Mouse (Mus musculus) CH12.LX (cell line): ENCODE results near the gene Stx11. TPM values are rescaled to one million over a fixed set of nuclear protein-coding genes. Genes with fewer than 3 reads are reported as not detected.

ENCODE experiments used
- DNase-seq: peaks from one replicate; pipeline ENCODE4 v3.0.0-alpha.2; 2013; ENCODE audit errors: extremely low read depth
- H3K27ac ChIP-seq: 2 replicates; pipeline ENCODE4 v1.5.1; 2012; ENCODE audit warnings: low read depth, mild to moderate bottlenecking, control low read depth, moderate library complexity; ENCODE audit not compliant: insufficient read depth
- H3K27me3 ChIP-seq: replicated peaks from 2 replicates; pipeline ENCODE3; 2012; ENCODE audit warnings: inconsistent platforms
- H3K36me3 ChIP-seq, 2 experiments: replicated peaks in 1 of 2; 2 replicates each; pipeline versions ENCODE3 to v1.6.1; 2012; ENCODE audit warnings: inconsistent platforms in 1 of 2, low read length in 1 of 2, mild to moderate bottlenecking in 1 of 2, mixed read lengths in 1 of 2, moderate library complexity in 1 of 2; ENCODE audit not compliant: control insufficient read depth in 1 of 2, insufficient read depth in 1 of 2
- H3K4me1 ChIP-seq, 2 experiments: 2 replicates each; pipeline ENCODE4 v1.6.1; 2012; ENCODE audit warnings: inconsistent platforms in 1 of 2, moderate library complexity in 1 of 2; ENCODE audit not compliant: insufficient read depth in 2 of 2, control insufficient read depth in 1 of 2
- H3K4me2 ChIP-seq: 2 replicates; pipeline ENCODE4 v1.6.1; 2012; ENCODE audit warnings: low read depth, mild to moderate bottlenecking, control low read depth; ENCODE audit not compliant: poor library complexity, insufficient read depth, severe bottlenecking
- H3K4me3 ChIP-seq, 3 experiments: fragments of 150-350 bp in 1 of 3; sonication (generic) in 1 of 3; replicated peaks in 1 of 3; 2 replicates each; pipeline versions ENCODE3 to v1.5.1; 2011 to 2012; ENCODE audit warnings: low read depth in 2 of 3, low read length in 2 of 3, mild to moderate bottlenecking in 2 of 3, moderate library complexity in 2 of 3, control low read depth in 1 of 3, improper control_type of control experiment in 1 of 3, inconsistent platforms in 1 of 3, mixed read lengths in 1 of 3; ENCODE audit not compliant: poor library complexity in 1 of 3
- H3K79me2 ChIP-seq: replicated peaks from 2 replicates; pipeline ENCODE4 v1.6.1; 2012; ENCODE audit warnings: mild to moderate bottlenecking, moderate library complexity; ENCODE audit not compliant: control insufficient read depth, poor library complexity, insufficient read depth, severe bottlenecking; ENCODE audit errors: extremely low read depth
- H3K9ac ChIP-seq: 2 replicates; pipeline ENCODE4 v1.6.1; 2012; ENCODE audit warnings: low read depth, mild to moderate bottlenecking, control low read depth, moderate library complexity; ENCODE audit not compliant: insufficient read depth
- H3K9me3 ChIP-seq: replicated peaks from 2 replicates; pipeline ENCODE3; 2012; ENCODE audit warnings: low read length, inconsistent platforms, mixed read lengths
- CTCF ChIP-seq, 2 experiments: IDR thresholded peaks in 1 of 2; conservative IDR thresholded peaks in 1 of 2; 2 replicates each; pipeline ENCODE4 v1.5.1; 2011 to 2012; ENCODE audit warnings: low read depth in 2 of 2, low read length in 2 of 2, improper control_type of control experiment in 1 of 2, inconsistent platforms in 1 of 2, mild to moderate bottlenecking in 1 of 2, moderate library complexity in 1 of 2
- EP300 ChIP-seq: IDR thresholded peaks from 2 replicates; pipeline ENCODE4 v1.6.1; 2011; ENCODE audit warnings: low read length, improper control_type of control experiment
- GABPA ChIP-seq: IDR thresholded peaks from 2 replicates; pipeline ENCODE4 v1.6.1; 2012; ENCODE audit warnings: low read depth, low read length, improper control_type of control experiment, inconsistent platforms; ENCODE audit not compliant: insufficient replicate concordance
- HCFC1 ChIP-seq: IDR thresholded peaks from 2 replicates; pipeline ENCODE4 v1.6.1; 2012; ENCODE audit warnings: low read depth, mild to moderate bottlenecking, inconsistent platforms, low read length, improper control_type of control experiment
- JUN ChIP-seq: IDR thresholded peaks from 2 replicates; pipeline ENCODE4 v1.6.1; 2011; ENCODE audit warnings: low read depth, mild to moderate bottlenecking, low read length, improper control_type of control experiment, moderate library complexity; ENCODE audit not compliant: insufficient read depth
- MAX ChIP-seq: IDR thresholded peaks from 2 replicates; pipeline ENCODE4 v1.6.1; 2011; ENCODE audit warnings: low read length, improper control_type of control experiment
- MEF2A ChIP-seq: IDR thresholded peaks from 2 replicates; pipeline ENCODE4 v1.6.1; 2014; ENCODE audit warnings: low read depth, mild to moderate bottlenecking, inconsistent platforms, low read length, improper control_type of control experiment, borderline replicate concordance
- PAX5 ChIP-seq: IDR thresholded peaks from 2 replicates; pipeline ENCODE4 v1.6.1; 2012; ENCODE audit warnings: low read length, inconsistent platforms, mixed read lengths
- POLR2A ChIP-seq: IDR thresholded peaks from 2 replicates; pipeline ENCODE4 v1.6.1; 2011; ENCODE audit warnings: low read depth, mild to moderate bottlenecking, improper control_type of control experiment, low read length
- POLR2AphosphoS2 ChIP-seq: IDR thresholded peaks from 2 replicates; pipeline ENCODE4 v1.6.1; 2011; ENCODE audit warnings: low read depth, low read length, improper control_type of control experiment
- RCOR1 ChIP-seq: conservative IDR thresholded peaks from 2 replicates; pipeline ENCODE4 v1.6.1; 2012; ENCODE audit warnings: low read depth, mild to moderate bottlenecking, inconsistent platforms, low read length, improper control_type of control experiment
- SIN3A ChIP-seq: IDR thresholded peaks from 2 replicates; pipeline ENCODE4 v1.6.1; 2012; ENCODE audit warnings: low read length, improper control_type of control experiment, inconsistent platforms
- TCF12 ChIP-seq: IDR thresholded peaks from 2 replicates; pipeline ENCODE4 v1.6.1; 2014; ENCODE audit warnings: low read depth, mild to moderate bottlenecking, inconsistent platforms, low read length, improper control_type of control experiment
- UBTF ChIP-seq: IDR thresholded peaks from 2 replicates; pipeline ENCODE4 v1.6.1; 2012; ENCODE audit warnings: low read depth, mild to moderate bottlenecking, inconsistent platforms, low read length, improper control_type of control experiment, moderate library complexity
- USF1 ChIP-seq: IDR thresholded peaks from 2 replicates; pipeline ENCODE4 v1.6.1; 2014; ENCODE audit warnings: low read depth, mild to moderate bottlenecking, inconsistent platforms, low read length, improper control_type of control experiment
- USF2 ChIP-seq: conservative IDR thresholded peaks from 2 replicates; pipeline ENCODE4 v1.6.1; 2011; ENCODE audit warnings: low read depth, low read length, improper control_type of control experiment
- ZC3H11A ChIP-seq: IDR thresholded peaks from 2 replicates; pipeline ENCODE4 v1.6.1; 2012; ENCODE audit warnings: low read depth, mild to moderate bottlenecking, inconsistent platforms, low read length, improper control_type of control experiment
- ZKSCAN1 ChIP-seq: IDR thresholded peaks from 2 replicates; pipeline ENCODE4 v1.6.1; 2012; ENCODE audit warnings: low read depth, inconsistent platforms, low read length, improper control_type of control experiment, borderline replicate concordance
- ZNF384 ChIP-seq: IDR thresholded peaks from 2 replicates; pipeline ENCODE4 v1.6.1; 2012; ENCODE audit warnings: low read depth, low read length, improper control_type of control experiment, inconsistent platforms
- dilution Hi-C: fragments of 300-500 bp; cut with MboI; formaldehyde crosslinking; loops from 2 replicates; pipeline ENCODE4 v1.14.3; 2020; ENCODE audit warnings: low sequenced_read_pairs; ENCODE audit not compliant: extremely low pct_unique_long_range_greater_than_20kb, extremely low pct_ligation_motif_present
- in situ Hi-C: fragments of 300-500 bp; cut with MboI; formaldehyde crosslinking; loops from 3 replicates; pipeline ENCODE4 v1.14.3; 2019; ENCODE audit warnings: low sequenced_read_pairs, low pct_ligation_motif_present, low pct_unique_long_range_greater_than_20kb, mixed read lengths
- polyA plus RNA-seq: library from polyadenylated mRNA; unstranded; fragments of >175 nt; gene quantifications from 2 replicates; pipeline ENCODE4 v1.2.1, GENCODE M21; 2012; ENCODE audit warnings: low read depth; ENCODE audit not compliant: insufficient read length
- total RNA-seq, 2 experiments: library from RNA; depleted of rRNA; stranded (reverse); fragments of 300-350 nt in 1 of 2; fragments of >200 nt in 1 of 2; gene quantifications; 2 replicates each; pipeline ENCODE4 v1.2.3; 2012 to 2014

Stx11 gene
- total and polyA plus RNA-seq, 3 experiments, result 22.2 to 49.8 (median 47.7) TPM

- dilution Hi-C loops (no loop called here), in situ Hi-C loops (no loop called here)
- Histone ChIP-seq H3K27me3 (no peaks in the 10 kb centered on the region), H3K27ac (no peak overlapping the region), H3K36me3 (no peaks in the 10 kb centered on the region), H3K4me2 (no peak overlapping the region), H3K79me2 (no peaks in the 10 kb centered on the region), H3K4me1 (peaks cover 4 to 6% of the 10 kb centered on the region in 2 experiments; a peak in 2 of 4 replicates), H3K4me3 (no peak overlapping the region), H3K9ac (no peak overlapping the region), H3K9me3 (peaks cover 12% of the 10 kb centered on the region)
- DNase-seq, result no peak
- TF ChIP-seq USF2, result no peak
- TF ChIP-seq EP300, result no peak
- no peak for TF ChIP-seq ZNF384
- TF ChIP-seq HCFC1, result no peak
- TF ChIP-seq CTCF (conservative IDR thresholded peaks at IDR 0.05 in 1 of 2, IDR thresholded peaks at IDR 0.05 in 1 of 2; ENCODE audit: low read depth in 2 of 2, low read length in 2 of 2), result no peak
Measured at GRCm38 (mm10) chr10:12929149-12929856, 34.8 kb downstream of the Stx11 start.

GRCm38 (mm10) chr10:12928193-12928592 lies 35.9 kb downstream of the Stx11 start:
- H3K9ac ChIP-seq, result no peak overlapping the region
- no peak for DNase-seq
- H3K27ac ChIP-seq, result no peak overlapping the region
- peaks cover 9 to 11% of the 10 kb centered on the region in 2 experiments for H3K4me1 ChIP-seq
- no peaks in the 10 kb centered on the region for H3K36me3 ChIP-seq
- no peaks in the 10 kb centered on the region for H3K79me2 ChIP-seq
- in situ Hi-C loops, result no loop called here
- H3K4me3 ChIP-seq, result no peak overlapping the region
- no peak for TF ChIP-seq PAX5
- no peak for TF ChIP-seq GABPA
- no peak for TF ChIP-seq RCOR1
- no peak for TF ChIP-seq ZKSCAN1
- no peak for TF ChIP-seq MEF2A
- TF ChIP-seq TCF12, result no peak
- TF ChIP-seq MAX, result no peak
- TF ChIP-seq POLR2AphosphoS2, result no peak
- TF ChIP-seq EP300, result no peak
- TF ChIP-seq SIN3A, result no peak
- TF ChIP-seq POLR2A, result no peak
- no peak for TF ChIP-seq USF1
- TF ChIP-seq ZNF384, result no peak
- TF ChIP-seq ZC3H11A, result no peak
- no peak for TF ChIP-seq UBTF
- TF ChIP-seq JUN, result no peak
- no peak for TF ChIP-seq USF2
- TF ChIP-seq CTCF (conservative IDR thresholded peaks at IDR 0.05 in 1 of 2, IDR thresholded peaks at IDR 0.05 in 1 of 2; ENCODE audit: low read depth in 2 of 2, low read length in 2 of 2), result no peak
- H3K9me3 ChIP-seq, result peaks cover 12% of the 10 kb centered on the region
- dilution Hi-C loops, result no loop called here
- H3K4me2 ChIP-seq, result no peak overlapping the region
- H3K27me3 ChIP-seq, result no peaks in the 10 kb centered on the region
